Mouse (Mus musculus) thymus, postnatal 25 days (tissue): ENCODE data around the gene Tlr7.

Experiments used
- DNase-seq: peaks from one replicate; pipeline ENCODE4 v3.0.0; 2022

The Tlr7 gene

GRCm38 (mm10) chrX:167276551-167276950 is 53.8 kb downstream of the Tlr7 start:
- peak; percentile 1 for DNase-seq

GRCm38 (mm10) chrX:167264086-167264485 is 66.3 kb downstream of the Tlr7 start, which contains the start of gene Tlr8:
Tlr8 (minus strand) TSS chrX:167264329.
- DNase-seq = no peak

DNA sequence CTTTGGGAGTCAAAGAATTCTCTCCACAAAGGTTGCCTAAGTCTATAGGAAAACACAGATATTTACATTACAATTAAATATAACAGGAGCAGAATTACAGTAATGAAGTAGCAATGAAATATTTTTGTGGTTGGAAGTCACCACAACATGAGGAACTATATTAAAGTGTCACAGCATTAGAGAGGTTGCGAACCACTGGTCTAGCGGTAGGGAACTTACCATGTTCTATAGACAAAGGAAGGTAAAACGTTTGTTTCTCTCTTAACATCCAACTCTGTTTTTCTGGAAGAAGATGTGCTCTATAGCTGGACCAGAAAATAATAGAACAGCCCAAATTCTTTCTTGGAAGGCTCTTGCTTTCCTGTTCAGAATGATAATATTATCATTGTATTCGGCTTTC is 66.8 kb downstream of the Tlr7 start:
- DNase-seq = no peak
